Mouse (Mus musculus): ENCODE measurements at regions not wholly inside any gene's neighbourhood (a gene's known extent, or its start where the extent isn't known, plus 50 kb on each side); places are given as distances from the start of the nearest gene placed in this dataset.

GRCm38 (mm10) chr12:86830247-86830585 lies 54.4 kb downstream of the Irf2bpl start:
- DNase-seq (ENCODE audit: low read depth): no peak

GRCm38 (mm10) chr12:86829581-86830246 lies 54.9 kb downstream of the Irf2bpl start:
- peak; percentile 43 for DNase-seq (ENCODE audit: low read depth)

- peak; percentile 10 for DNase-seq (ENCODE audit: low read depth)
These were observed 57.4 kb downstream of the Irf2bpl start for GRCm38 (mm10) chr12:86827241-86827606.

GRCm38 (mm10) chr12:86826420-86827240 lies 58.0 kb downstream of the Irf2bpl start:
- peak; percentile 33 for DNase-seq (ENCODE audit: low read depth)

- no peak for DNase-seq (ENCODE audit: low read depth)
These were observed 58.8 kb downstream of the Irf2bpl start for GRCm38 (mm10) chr12:86825584-86826419.

- peak; percentile 93 for DNase-seq (ENCODE audit: low read depth)
These were observed 59.6 kb downstream of the Irf2bpl start for GRCm38 (mm10) chr12:86824860-86825583.

GRCm38 (mm10) chr12:86823855-86824589 lies 60.6 kb downstream of the Irf2bpl start:
- peak; percentile 91 for DNase-seq (ENCODE audit: low read depth)

GRCm38 (mm10) chr12:86823488-86823854 lies 61.1 kb downstream of the Irf2bpl start:
- DNase-seq (ENCODE audit: low read depth): no peak

- DNase-seq (ENCODE audit: low read depth): no peak
These were observed 63.4 kb downstream of the Irf2bpl start for GRCm38 (mm10) chr12:86821183-86821582.

- no peak for DNase-seq (ENCODE audit: low read depth)
These were observed 65.0 kb downstream of the Irf2bpl start for GRCm38 (mm10) chr12:86819568-86819967.

GRCm38 (mm10) chr12:86819163-86819562 lies 65.4 kb downstream of the Irf2bpl start:
- DNase-seq (ENCODE audit: low read depth): peak; percentile 84

GRCm38 (mm10) chr12:86818201-86818600 lies 66.4 kb downstream of the Irf2bpl start:
- DNase-seq (ENCODE audit: low read depth): no peak

- no peak for DNase-seq (ENCODE audit: low read depth)
These were observed 67.6 kb downstream of the Irf2bpl start for GRCm38 (mm10) chr12:86816702-86817610.

- no peak for DNase-seq (ENCODE audit: low read depth)
These were observed 68.4 kb downstream of the Irf2bpl start for GRCm38 (mm10) chr12:86816171-86816701.

- DNase-seq (ENCODE audit: low read depth): no peak
These were observed 69.9 kb downstream of the Irf2bpl start for GRCm38 (mm10) chr12:86814740-86815139.

Measured in induced T-regulatory cell, adult 2 months (primary cell).